Mouse (Mus musculus): ENCODE results near the gene Ly6g6f. TPM values are rescaled to one million over a fixed set of nuclear protein-coding genes. Genes with fewer than 3 reads are reported as not detected.

Gene Ly6g6f
- not detected for polyA plus RNA-seq (2017; shearing (Covaris generic))

DNA sequence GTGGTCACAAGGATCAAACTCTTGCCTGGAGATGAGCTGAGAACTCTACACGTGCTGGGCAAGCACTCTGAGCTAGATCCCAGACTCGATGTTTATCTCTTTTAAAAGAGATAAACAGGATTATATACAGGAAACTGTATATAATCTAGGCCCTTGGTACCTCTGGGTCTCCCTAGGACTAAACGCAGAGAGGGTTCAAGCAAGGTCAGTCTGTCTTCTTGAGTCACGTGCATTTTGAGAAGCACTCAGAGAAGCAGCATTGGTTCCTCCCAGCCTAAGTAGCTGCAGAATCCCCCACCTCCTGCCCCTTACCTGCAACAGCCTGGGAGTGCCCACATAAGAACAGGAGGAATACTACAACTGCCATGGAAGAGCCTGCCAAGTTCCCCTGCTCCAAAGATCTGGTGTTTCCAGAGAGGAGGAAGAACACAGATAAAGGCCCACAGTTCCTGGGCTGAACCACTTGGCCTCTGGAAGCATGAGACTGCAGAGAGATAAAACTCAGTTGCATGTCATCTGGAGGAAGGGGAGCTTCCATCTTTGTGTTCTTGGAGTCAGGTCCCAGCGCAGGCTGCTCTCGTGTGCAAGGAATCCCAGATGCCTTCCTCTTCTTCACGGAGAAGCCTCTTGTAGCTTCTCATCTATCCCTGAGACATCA, at the start of gene Ly6g6f:
Ly6g6f (minus strand) TSS at position 403 of the 658 bp plus-strand sequence.

DNA sequence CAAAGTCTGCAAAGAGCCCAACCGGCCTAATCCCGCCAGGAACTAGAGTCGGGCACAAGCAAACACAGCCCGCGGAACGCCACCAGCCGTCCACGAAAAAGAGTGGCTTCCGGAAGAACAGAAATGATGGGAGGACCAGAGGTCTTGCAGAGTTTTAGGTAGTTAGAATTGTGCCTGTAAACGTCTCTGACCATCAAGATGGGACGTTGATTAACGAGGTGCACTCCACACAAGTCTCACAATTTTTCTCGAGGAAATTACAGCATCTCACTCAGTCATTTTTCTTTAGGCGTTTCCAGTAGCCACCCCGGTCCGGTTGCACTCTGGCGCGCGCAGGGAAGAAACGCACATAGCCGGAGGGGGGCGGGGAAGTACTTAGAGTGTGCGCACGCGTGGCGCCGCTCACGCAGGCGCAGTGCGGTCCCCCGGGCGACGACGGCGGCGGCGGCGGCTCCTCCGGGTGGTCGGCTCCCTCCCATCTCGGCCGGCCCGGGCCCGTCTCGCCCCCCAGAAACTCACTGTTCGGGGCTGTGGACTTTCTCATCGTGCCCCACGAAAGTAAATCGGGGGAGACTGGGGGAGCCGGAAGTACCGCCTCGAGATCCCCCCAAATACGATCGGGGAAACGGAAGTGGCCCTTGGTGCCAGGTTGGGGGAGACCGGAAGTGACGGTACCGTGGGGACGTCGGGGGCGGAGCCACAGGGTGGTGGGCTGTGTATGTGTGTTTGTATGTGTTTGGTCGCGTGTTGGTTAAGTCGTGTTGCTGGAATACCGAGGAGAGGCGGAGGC, 49.6 kb upstream of the Ly6g6f start, which contains the start of gene Bag6:
Bag6 (plus strand) TSS at position 378 of the 790 bp plus-strand sequence.

GRCm38 (mm10) chr17:35131500-35132173, 46.2 kb upstream of the Ly6g6f start, which contains the start of gene Apom:
Gene Apom (minus strand): TSS chr17:35132050.

DNA sequence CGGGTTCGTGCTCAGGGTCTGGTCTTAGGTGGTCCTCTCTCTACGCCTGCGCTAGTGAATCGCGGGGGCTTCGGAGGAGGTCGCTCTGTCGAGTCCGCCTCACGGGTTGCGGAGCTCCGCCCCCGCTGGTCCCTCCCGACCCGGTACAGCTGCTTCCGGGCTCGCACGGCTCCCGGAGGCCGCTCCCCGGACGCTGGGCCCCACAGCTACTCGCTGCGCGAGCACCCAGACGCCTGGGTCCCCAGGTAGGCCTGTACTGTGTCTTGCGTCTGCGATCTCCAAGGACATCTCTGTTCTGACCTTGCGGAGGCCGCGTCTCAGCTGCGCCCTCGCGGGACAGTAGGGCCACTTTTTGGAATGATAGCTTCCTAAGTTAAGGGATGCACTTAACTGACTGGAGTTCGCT, 40.8 kb upstream of the Ly6g6f start, which contains the start of gene D17H6S53E:
D17H6S53E (plus strand) TSS at position 168 of the 406 bp plus-strand sequence.

DNA sequence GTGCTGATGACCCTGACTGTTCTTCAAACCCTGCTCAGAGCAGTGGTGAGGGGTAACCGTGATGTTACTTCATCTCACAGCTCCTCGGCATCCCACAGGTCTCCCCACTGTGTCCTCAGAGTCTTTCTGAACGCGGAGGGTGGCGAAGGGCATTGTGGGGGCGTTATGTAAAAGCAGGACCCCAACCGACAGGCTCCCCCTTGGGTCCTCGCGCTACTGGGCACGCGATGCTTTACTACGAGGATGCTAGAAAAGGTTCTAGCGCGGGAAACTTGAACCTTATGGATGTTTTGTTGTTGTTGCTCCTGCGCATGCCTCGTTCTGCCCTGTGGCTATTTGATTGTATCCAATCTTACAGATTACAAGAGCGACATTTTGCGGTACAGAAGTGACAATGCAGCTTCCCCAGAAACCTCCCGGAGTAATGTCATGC, 36.5 kb upstream of the Ly6g6f start, which contains the start of gene Csnk2b:
Csnk2b (minus strand) TSS at position 183 of the 433 bp plus-strand sequence.

DNA sequence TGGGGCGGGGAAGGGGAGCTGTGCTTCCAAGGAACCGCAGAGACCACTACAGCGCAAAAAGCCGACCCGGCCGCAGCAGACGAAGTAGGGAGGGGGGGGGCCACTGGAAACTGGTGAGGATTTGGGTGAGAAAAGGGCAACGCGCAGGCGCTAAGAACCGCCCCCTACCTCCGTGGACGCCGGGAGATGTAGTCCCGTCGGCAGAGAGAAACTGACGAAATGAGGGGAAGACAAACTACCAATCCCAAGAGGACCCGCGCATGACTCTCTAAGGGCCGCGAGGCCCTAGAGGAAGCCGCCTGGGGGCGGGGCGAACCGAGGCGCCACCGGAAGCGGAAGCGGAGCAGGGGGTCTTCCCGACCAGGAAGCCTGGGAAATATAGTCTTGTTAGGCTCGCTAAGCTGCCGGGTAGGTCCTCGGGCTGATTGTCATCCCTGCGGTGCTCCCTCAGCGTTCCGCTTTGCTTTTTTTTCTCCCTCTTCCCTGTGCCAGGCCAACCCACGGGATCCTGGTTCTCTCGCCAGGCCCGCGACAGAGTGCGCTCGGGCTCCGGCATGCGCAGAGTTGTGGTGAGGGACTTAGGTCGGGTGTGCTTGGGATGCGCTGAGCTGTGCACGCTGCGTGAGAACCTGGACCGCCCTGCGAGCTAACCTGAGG, 35.9 kb upstream of the Ly6g6f start, which contains the start of gene Gpank1:
Gpank1 (plus strand) TSS at position 313 of the 657 bp plus-strand sequence.

GRCm38 (mm10) chr17:35115046-35116019, 29.9 kb upstream of the Ly6g6f start, which contains the start of gene Ly6g5b:
Gene Ly6g5b (minus strand): TSS chr17:35115428.

DNA sequence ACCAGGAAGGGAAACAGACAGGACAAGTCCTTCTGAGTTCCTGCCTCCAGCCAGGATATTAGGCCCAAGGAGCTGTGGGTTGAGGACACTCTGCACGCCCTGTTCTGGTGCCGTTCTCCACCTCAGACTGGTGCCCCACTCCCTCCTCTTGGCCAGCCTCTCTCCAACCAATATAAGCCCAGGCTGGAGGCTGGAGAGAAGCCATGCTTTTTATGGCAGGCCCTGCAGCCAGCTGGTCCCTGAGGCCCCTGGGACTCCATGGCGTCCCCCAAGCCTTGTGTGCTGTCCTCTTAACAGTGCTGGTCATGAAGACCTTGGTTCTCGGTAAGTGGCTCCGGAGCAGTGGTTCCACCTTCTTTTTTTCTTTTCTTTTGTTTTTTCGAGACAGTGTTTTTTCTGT, 22.7 kb upstream of the Ly6g6f start, which contains the start of gene Ly6g5c:
Ly6g5c (plus strand) TSS at position 183 of the 400 bp plus-strand sequence.

GRCm38 (mm10) chr17:35088825-35089644, 3.6 kb upstream of the Ly6g6f start, which contains the start of gene Abhd16a:
Gene Abhd16a (plus strand): TSS chr17:35089263.

GRCm38 (mm10) chr17:35077786-35078233, 7.6 kb downstream of the Ly6g6f start, which contains the start of gene Ly6g6d:
Gene Ly6g6d (minus strand): TSS chr17:35078065.

DNA sequence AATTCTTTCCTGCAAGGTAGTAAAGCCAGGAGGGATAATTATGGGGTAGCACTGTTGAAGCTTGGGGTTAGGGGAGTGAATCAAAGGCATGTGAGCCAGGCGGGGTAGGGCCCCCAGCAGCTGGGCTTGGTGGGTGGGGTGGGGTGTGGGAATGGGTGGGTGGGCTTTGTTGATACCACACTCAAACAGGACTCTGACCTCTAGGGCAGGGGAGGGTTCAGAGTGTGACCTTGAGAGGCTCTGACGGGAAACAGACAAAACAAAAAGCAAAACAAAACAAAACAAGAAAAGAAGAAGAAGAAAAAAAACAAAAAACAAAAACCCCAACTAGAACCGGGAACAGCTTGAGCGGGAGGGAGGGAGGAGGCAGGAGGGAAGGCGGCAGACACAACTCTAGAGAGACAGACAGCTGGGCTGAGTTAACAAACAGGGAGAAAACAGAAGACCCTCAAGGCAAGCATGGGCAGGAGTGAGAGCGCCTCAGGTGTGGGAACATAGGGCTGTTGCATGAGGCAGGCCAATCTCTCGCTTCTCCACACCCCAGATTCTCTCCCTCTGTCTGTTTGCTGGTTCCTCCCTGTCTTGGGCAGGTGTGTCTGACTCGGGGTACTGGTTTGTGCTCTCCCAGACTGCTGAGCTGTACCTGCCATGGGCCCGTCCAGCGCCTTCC, 8.8 kb downstream of the Ly6g6f start, which contains the start of gene Ly6g6e:
Ly6g6e (plus strand) TSS at position 396 of the 670 bp plus-strand sequence.

DNA sequence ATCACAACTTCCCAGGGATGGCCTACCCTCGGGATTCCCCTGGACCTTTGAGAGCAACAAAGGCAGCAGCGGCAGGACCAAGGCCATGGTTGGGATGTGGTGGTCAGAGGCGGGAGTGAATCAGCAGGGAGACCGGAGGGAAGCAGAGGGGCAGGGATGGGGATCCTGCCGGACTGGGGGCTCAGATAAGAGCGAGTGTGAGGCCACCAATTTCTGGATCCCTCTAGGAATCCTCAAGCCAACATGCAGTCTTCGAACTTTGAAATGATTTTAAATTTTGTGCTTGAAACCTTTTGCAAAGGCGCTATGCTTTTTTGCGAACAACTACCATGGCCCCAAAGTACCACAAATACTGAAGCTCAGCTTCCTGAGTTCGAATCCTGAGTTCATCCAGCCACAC, 19.3 kb downstream of the Ly6g6f start, which contains the start of gene Mpig6b:
Mpig6b (minus strand) TSS at position 101 of the 400 bp plus-strand sequence.

DNA sequence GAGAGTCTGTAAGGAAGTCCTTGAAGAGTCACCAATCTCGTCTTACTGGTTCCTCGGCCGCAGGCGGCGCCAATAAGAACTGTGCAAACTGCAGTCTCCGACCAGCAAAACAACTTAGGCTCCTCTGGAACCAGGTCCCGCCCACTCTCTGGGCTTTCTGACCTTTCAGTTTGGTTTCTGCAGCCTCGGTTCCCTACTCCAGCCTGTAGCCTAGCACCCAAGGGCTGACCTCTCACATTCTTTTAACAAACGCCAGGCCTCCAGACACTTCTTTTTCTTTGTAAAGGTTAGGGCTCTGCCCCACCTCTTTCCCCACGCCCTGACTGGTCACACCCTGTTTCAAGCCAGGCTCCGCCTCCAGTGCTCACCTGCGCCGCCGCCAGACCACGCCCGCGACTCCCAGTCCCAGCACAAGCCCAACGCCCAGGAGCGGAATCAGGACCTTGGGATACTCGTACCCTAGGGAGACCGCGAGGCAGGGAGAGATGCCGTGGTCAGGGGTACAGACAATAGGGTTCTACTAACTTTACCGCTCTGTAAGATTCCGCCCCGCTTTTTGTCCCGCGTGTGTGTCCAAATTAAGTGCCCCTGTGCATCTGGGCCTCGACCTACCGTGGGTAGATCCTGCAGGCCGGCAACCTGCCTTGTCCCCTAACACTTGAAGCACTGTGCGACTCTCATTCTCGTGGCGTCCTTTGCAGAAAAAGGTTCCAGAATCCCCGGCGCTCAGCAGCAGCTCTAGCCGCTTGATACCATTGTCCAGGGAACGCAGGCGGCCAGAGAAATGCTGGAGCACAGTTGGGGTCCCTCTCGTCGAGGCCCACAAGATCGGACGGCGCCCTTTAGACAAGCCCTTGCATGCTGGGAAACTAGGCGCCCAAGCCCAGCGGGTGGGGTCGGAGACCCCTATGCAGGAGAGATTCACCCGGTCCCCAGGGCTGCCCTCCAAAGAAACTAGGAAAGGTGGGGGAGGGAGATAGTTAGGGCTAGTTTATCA, 20.2 kb downstream of the Ly6g6f start, which contains the start of gene Ly6g6c:
Ly6g6c (plus strand) TSS at position 438 of the 997 bp plus-strand sequence.

GRCm38 (mm10) chr17:35058911-35059892, 26.2 kb downstream of the Ly6g6f start, which contains the start of gene Ddah2:
Gene Ddah2 (plus strand): TSS chr17:35059035.

GRCm38 (mm10) chr17:35049561-35050016, 35.8 kb downstream of the Ly6g6f start, which contains the start of gene Clic1:
Gene Clic1 (plus strand): TSS chr17:35049966.

